Mouse (Mus musculus): ENCODE results near the gene Lepr.
"Not testable (repeated sequence)": the region's sequence is repeated elsewhere in the genome, so short reads cannot be mapped to it uniquely, and the experiment has no call there.

Gene Lepr

GRCm38 (mm10) chr4:101718991-101719580, 1.9 kb downstream of the Lepr start:
- peak; percentile 6 to 20 for DNase-seq

GRCm38 (mm10) chr4:101721705-101722104, 4.5 kb downstream of the Lepr start:
- DNase-seq, result no peak

- no peak for DNase-seq
Measured at GRCm38 (mm10) chr4:101741973-101742372, 24.8 kb downstream of the Lepr start.

- DNase-seq, result no peak
Measured at GRCm38 (mm10) chr4:101745534-101745933, 28.3 kb downstream of the Lepr start.

GRCm38 (mm10) chr4:101760490-101760889, 43.3 kb downstream of the Lepr start:
- DNase-seq, result no peak

GRCm38 (mm10) chr4:101843923-101844322, 126.7 kb downstream of the Lepr start, which contains the start of gene B020004J07Rik:
Gene B020004J07Rik, minus strand, starts transcription at chr4:101844023.
- not testable (repeated sequence) for DNase-seq

GRCm38 (mm10) chr4:101850908-101851307, 133.7 kb downstream of the Lepr start:
- DNase-seq, result no peak

GRCm38 (mm10) chr4:101860873-101861272, 143.7 kb downstream of the Lepr start:
- peak; percentile 19 to 21 for DNase-seq

- DNase-seq, result peak in 1 of 2 experiments; percentile 5
Measured at GRCm38 (mm10) chr4:101862289-101862688, 145.1 kb downstream of the Lepr start.
